ENCODE assay signal across 17 mouse cellular contexts in genomic region chr9:86560543-86560942, GRCm38 (mm10). TPM values are rescaled to one million over a fixed set of nuclear protein-coding genes. Genes with fewer than 3 reads are reported as not detected.
DNase-seq lines count a peak whose midpoint lies in the region; ATAC-seq lines count a peak whose summit lies in the region.
"Had no signal": no experiment of that assay in that cellular context is flagged by ENCODE, and none has a peak within 500 bp of the region (broad histone marks: within the 10 kb centered on the region; RNA-seq: fewer than 3 reads in every experiment).

No protein-coding gene starts in this region.

- no peak overlapping the region for H3K4me2 ChIP-seq in kidney, embryonic 14.5 days (replicated peaks; ENCODE audit: low read depth, low read length)
- H3K4me2 ChIP-seq: forebrain, embryonic 15.5 days; intestine, embryonic 15.5 days; liver, embryonic 11.5 days; neural tube, embryonic 15.5 days had no signal

- H3K4me3 ChIP-seq in kidney, embryonic 14.5 days (ENCODE audit: low read length) = no peak overlapping the region
- H3K4me3 ChIP-seq: forebrain, embryonic 15.5 days; gastrocnemius, adult 2 months; heart, embryonic 10.5 days; intestine, embryonic 15.5 days; megakaryocyte, embryonic 14.5 days; neural tube, embryonic 15.5 days had no signal

- H3K27me3 ChIP-seq in kidney, embryonic 14.5 days (ENCODE audit: control insufficient read depth, insufficient read depth, low read length) = no peaks in the 10 kb centered on the region
- H3K27me3 ChIP-seq: forebrain, embryonic 15.5 days; intestine, embryonic 15.5 days; megakaryocyte, embryonic 14.5 days; neural tube, embryonic 15.5 days had no signal

- H3K36me3 ChIP-seq in kidney, embryonic 14.5 days (ENCODE audit: control insufficient read depth, insufficient read depth, low read length) = peaks cover 66% of the 10 kb centered on the region

- DNase-seq in kidney, adult 11 months = peak; percentile 47
- peak; percentile 66 for DNase-seq in fibroblast of lung, adult 2 months (ENCODE audit: low read depth)
- DNase-seq in kidney, postnatal 4 days = peak; percentile 16 to 32
- DNase-seq in lung, postnatal 36 days = peak; percentile 59
- no peak for DNase-seq in heart, postnatal 10 days
- no peak for DNase-seq in layer of hippocampus, postnatal 25 days (ENCODE audit: extremely low spot score in 1 of 2, low spot score in 1 of 2)
- DNase-seq in thymus, postnatal 4 days = no peak
- DNase-seq: cerebellum, adult 11 months; gastrocnemius, adult 2 months; right cerebral cortex, adult 18-20 months had no signal

- ATAC-seq in kidney, embryonic 14.5 days (ENCODE audit: low FRiP score, low TSS enrichment) = no peak
- ATAC-seq: forebrain, embryonic 15.5 days; intestine, embryonic 15.5 days had no signal

- H3K9ac ChIP-seq in kidney, embryonic 14.5 days (ENCODE audit: low read depth, low read length) = no peak overlapping the region
- H3K9ac ChIP-seq: forebrain, embryonic 15.5 days; intestine, embryonic 15.5 days; neural tube, embryonic 15.5 days had no signal

- H3K9me3 ChIP-seq in kidney, embryonic 14.5 days (ENCODE audit: control insufficient read depth, low read length) = no peaks in the 10 kb centered on the region
- H3K9me3 ChIP-seq: forebrain, embryonic 15.5 days; heart, embryonic 10.5 days; intestine, embryonic 15.5 days; megakaryocyte, embryonic 14.5 days; neural tube, embryonic 15.5 days had no signal

- intact Hi-C loops in heart, postnatal 10 days (cut with DNase I) = no loop called here

- WGBS in kidney, embryonic 14.5 days = 72% methylated on average over 3 of the region's 3 CpGs

- H3K4me1 ChIP-seq in kidney, embryonic 14.5 days (ENCODE audit: control insufficient read depth, insufficient read depth, low read length) = no peaks in the 10 kb centered on the region
- H3K4me1 ChIP-seq: forebrain, embryonic 15.5 days; heart, embryonic 10.5 days; intestine, embryonic 15.5 days; megakaryocyte, embryonic 14.5 days; neural tube, embryonic 15.5 days had no signal

- no peak overlapping the region for H3K27ac ChIP-seq in kidney, embryonic 14.5 days (ENCODE audit: low read depth, low read length)
- H3K27ac ChIP-seq: forebrain, embryonic 15.5 days; gastrocnemius, adult 2 months; heart, embryonic 10.5 days; intestine, embryonic 15.5 days; neural tube, embryonic 15.5 days had no signal

RNA-seq across cellular contexts. Expression of gene Pgm3, which starts 11.1 kb away (rescaled TPM):
- 27.5 and 37.3 TPM in 2 replicates for polyA plus RNA-seq in kidney, embryonic 14.5 days (2014; fragmentation: Nextera tagmentation; extraction: Ambion mirVana)
- 10 to 100 TPM; 10.6 to 12.3 TPM for total RNA-seq in heart, postnatal 10 days (2021)
- 10 to 100 TPM; 17.5 to 17.6 TPM for total RNA-seq in layer of hippocampus, postnatal 25 days (2021)

RNA-seq across cellular contexts. Expression of gene Rwdd2a, which starts 11.2 kb away (rescaled TPM):
- 2.5 and 3.3 TPM in 2 replicates for polyA plus RNA-seq in kidney, embryonic 14.5 days (2014; fragmentation: Nextera tagmentation; extraction: Ambion mirVana)
- under 1 TPM; 0.32 to 0.69 TPM for total RNA-seq in heart, postnatal 10 days (2021)
- total RNA-seq in layer of hippocampus, postnatal 25 days (2021) = 10 to 100 TPM; 26.0 to 30.7 TPM

Comparison
In these comparisons a context has a peak if more than half of its experiments do, and no peak if none do; other contexts are left out.
1. DNase-seq: peak in kidney, adult 11 months (single experiment), fibroblast of lung, adult 2 months (single experiment), kidney, postnatal 4 days (2 of 2) and lung, postnatal 36 days (single experiment); none in heart, postnatal 10 days (0 of 2), layer of hippocampus, postnatal 25 days (0 of 2) and thymus, postnatal 4 days (single experiment).
2. RNA of gene Rwdd2a, which starts 11.2 kb away (total RNA-seq): 26.0 to 30.7 TPM in layer of hippocampus, postnatal 25 days; 0.32 to 0.69 TPM in heart, postnatal 10 days; every median in the first group is over 10 times any median in the second.